Mouse (Mus musculus) adrenal gland, postnatal 14 days (tissue): ENCODE results near the gene Notch2. TPM values are rescaled to one million over a fixed set of nuclear protein-coding genes. Genes with fewer than 3 reads are reported as not detected.

Experiments
- DNase-seq: peaks from one replicate; pipeline ENCODE4 v3.0.0; 2021; ENCODE audit warnings: mixed read lengths
- total RNA-seq: library from RNA; stranded (reverse); gene quantifications from 2 replicates; pipeline ENCODE4 v1.2.3, GENCODE M21; 2021

Notch2 gene
- total RNA-seq, 1 experiment from 2014 or later, result 46.7 TPM

DNA sequence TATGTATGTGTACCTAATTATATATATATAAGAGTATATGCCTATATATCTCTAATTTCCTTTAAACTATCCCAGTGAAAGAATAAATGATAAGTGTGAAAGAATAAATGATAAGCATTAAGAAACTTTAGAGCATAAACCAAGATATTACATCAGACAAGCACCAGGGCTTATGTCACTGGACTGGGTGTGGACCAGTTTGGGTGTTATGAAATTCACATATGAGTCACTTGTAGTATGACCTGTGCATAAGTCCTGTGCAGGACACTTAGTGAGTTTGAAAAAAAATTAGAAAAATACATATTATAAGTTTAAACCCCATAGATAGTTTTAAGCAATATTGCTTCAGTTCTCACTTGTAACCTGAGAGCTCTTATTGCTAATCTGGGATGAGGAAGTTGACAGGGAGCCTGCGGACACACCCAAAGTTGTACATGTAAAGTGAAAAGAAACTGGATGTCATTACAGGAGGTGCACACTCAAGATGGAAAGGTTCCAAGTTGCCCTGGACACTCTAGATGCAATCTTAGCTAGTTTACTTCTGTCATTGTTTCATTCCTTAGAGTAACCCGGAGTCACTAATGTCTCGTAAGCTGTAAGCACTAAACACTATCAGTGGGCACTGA is 19.3 kb upstream of the Notch2 start:
- DNase-seq, result peak; percentile 30

DNA sequence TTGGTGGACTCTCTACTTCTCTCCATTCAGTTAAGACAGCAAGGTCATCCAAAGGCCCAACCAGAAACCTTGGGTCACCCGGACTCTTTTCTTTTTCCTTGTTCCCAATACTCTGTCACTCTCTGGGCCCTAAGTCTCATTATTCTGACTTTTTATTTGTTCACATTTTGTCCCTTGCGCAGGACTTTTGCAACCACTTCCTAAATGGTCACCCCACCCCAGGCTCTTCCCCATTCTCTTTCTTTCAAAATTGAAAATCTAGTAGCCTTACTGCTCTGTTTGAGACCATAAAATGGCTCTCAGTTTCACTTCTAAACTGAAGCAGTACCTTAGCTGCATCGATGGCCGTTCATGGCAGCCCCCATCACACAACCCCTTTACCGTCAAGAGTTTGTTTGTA is 18.5 kb upstream of the Notch2 start:
- DNase-seq, result no peak

GRCm38 (mm10) chr3:97998349-97998748 is 15.0 kb upstream of the Notch2 start:
- DNase-seq, result no peak

DNA sequence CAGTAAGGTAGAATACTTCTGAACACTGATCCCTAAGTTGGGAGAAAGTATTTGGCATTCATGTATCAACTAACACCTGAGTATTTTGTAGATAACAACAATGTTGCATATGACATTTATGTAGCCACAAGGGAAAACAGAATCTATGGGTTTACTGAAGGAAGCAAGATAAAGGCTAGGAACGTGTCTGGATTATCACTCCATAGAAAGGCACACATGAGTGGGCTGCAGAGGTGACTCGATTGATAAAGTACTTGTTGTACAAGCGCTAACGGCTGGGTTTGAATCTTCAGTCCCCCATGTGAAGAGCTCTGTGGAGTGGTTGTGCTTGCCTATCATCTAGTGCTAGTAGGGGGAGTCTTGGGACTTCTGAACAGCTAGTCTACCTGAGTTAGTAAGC is 9.8 kb upstream of the Notch2 start:
- DNase-seq, result no peak

DNA sequence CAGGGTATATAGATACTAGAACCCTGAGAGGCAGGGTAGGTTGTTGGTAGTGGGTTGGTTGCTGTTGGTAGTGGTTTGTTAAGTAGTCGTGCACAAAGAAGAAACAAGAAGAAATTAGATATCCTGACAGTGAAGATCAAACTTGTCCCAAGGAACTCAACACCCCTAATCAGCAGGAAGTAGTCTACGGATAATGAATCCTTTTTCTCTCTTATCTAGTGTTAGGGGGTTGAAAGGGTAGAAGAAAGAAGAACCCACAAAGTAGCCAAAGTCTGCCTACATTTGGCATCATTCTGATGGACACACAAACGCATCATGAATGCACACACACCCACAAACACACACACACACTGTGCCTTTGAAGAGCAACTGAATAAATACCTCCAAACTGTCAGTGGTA is 9.1 kb upstream of the Notch2 start:
- no peak for DNase-seq

- DNase-seq, result no peak
Measured at GRCm38 (mm10) chr3:98005306-98005705, 8.0 kb upstream of the Notch2 start.

DNA sequence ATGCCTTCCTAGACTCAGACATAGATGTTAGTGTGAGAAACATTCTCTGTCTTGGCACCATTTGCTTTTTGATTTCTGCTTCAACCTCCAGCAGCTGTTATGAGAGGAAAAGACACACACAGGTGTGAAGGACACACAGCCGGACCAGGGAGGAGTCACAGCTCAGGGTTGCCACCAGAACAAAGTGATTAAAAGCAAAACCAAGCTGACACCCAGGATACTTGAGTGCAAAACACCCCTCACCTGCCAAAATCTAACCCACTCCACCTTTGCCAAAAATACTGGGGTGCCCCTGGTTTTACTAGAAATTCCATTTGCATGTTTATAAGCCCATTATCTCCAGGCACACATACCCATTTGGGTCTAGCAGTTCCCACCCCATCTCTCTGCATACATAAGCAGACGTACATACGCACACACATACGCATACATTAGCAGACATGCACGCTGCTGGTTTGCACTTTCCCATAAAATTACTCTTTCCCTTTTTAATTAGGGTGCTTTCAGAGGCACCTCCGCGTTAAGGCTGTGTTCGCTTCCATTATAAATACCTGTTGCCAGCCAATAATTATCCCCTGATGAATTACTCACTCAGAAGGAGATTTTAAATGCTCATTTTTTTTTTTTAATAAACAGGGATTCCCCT is 7.2 kb upstream of the Notch2 start:
- no peak for DNase-seq

DNA sequence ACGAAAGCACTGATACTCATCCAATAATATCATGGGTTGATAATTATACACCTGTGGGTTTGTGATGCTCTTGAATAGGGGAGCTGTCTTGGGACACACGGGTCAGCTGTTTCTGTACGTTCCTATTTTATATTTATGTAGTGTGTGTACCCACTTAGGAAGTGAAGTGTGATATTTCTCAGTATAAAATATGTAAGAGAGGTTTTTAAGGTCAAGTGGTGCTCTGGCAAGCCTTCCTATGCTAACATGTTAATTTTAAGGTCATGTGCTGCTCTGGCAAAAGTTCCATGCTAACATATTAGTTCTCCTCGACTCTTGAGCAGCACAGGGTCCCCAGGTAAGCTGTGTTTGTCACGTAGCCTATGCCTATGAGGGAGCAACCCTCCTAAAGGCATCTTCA is 6.4 kb upstream of the Notch2 start:
- DNase-seq, result no peak

DNA sequence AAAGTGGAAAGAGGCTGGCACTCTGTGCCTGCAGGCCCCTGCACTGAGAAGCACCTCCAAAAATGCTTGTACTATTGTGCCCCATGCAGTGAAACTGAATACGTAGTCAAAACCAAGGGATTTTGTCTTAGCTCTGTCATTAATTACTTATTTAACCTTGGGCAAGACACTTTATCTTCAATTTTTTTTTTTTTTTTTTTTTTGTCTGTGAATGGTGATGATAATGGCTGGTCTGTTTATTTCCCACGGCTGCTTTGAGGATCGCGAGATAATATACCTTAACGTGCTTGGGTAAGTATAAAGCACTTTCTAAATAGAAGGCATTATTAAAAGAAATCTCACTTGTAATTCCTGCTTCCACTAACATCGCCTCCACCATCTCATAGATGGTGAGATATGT is 5.2 kb upstream of the Notch2 start:
- no peak for DNase-seq

DNA sequence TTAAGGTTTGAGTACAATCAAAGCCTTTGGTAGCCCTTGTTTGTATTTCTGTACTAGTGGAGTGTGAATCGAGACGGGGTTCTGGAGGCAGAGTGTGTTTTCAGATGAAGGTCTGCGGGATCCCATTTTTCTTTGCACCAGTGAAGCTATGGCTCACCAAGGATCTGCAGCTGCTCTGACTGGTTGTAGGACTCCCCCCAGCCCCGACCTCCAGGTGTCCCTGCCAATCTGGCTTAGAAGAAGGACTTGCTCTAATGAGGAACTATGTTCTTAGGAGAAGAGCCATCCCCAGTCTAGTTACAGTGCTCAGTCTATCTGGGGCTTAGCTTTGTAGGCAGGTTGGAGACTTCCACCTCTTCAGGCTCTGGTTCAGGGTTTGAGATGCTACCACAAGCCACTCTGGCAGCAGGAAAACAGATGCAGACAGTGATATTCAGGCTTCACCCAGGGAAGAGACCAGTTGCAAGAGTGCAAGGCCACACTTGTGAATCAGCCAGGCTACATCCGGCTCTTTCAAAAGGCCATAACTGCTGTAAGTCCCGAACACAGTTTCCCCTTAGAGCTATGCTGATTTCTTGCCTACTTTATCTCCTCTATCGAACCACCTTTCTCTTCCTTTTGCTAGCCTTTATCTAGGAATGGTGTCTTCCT is 4.0 kb upstream of the Notch2 start:
- DNase-seq, result peak; percentile 22

GRCm38 (mm10) chr3:98013086-98013400 is 284 bp upstream of the Notch2 start:
- DNase-seq, result no peak

DNA sequence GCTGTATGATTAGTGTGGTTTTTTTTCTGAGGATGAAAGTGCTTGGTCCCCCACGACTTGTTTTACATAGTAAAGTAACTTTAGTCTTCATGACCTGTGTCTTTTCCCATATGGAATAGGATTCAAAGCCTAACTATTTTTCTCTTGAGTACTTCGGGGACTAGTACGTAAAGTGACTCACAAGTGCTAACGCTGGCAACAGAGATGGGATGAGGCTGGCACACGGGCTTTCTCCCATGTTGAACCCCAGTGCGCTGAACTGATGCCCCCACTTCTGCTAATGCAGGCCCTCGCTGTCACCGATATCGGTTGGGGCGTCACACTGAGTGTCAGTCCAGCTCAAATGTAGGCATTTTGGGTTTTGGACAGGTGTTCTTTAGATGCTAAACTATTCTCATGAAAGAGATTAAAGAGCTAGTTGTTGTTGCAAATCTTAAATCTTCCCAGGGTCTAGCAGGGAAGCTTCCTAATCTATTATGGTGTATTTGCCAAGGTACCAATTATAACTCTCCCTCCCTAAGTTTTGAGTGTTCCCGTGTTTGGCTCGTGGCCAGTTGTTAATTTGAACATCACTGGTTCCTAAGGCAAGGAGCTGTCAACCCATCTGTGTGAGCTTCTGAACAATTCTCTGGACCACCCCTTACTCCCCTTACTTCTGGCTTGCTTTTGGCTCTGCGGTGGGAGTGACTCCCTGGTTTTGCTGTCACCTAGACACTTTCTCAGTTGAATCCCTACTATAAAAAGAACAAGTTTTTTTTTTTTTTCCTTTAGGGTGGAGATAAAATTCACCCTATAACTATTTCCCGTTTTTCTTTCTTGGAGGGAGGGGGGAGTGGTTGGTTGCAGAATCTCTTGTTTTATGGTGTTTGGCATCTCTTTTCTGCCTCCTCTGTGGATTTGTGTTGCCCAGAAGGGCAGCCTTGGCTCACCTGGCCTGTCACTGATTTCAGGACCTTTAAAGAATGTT is 2.2 kb downstream of the Notch2 start:
- no peak for DNase-seq

- DNase-seq, result peak; percentile 43
Measured at GRCm38 (mm10) chr3:98016901-98017591, 3.7 kb downstream of the Notch2 start.

DNA sequence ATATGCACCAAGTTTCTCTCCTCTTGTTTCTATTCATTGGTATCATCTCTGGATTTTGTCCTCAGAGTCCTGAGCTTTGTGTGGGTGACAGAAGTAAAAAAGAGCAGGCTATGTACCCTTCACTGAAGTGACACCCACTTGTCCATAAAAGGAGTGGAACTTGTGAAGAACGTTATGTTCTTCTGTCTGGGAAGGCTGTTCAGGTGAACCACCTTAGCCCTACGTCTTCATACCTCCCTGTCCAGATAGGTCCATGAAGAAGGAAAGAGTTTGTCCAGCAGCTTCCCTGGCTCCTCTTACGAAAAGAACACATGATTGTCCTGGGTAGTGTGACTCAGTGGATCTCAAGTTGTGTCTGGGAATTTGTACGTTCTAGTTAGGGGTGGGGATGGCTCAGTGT is 4.9 kb downstream of the Notch2 start:
- DNase-seq, result no peak

DNA sequence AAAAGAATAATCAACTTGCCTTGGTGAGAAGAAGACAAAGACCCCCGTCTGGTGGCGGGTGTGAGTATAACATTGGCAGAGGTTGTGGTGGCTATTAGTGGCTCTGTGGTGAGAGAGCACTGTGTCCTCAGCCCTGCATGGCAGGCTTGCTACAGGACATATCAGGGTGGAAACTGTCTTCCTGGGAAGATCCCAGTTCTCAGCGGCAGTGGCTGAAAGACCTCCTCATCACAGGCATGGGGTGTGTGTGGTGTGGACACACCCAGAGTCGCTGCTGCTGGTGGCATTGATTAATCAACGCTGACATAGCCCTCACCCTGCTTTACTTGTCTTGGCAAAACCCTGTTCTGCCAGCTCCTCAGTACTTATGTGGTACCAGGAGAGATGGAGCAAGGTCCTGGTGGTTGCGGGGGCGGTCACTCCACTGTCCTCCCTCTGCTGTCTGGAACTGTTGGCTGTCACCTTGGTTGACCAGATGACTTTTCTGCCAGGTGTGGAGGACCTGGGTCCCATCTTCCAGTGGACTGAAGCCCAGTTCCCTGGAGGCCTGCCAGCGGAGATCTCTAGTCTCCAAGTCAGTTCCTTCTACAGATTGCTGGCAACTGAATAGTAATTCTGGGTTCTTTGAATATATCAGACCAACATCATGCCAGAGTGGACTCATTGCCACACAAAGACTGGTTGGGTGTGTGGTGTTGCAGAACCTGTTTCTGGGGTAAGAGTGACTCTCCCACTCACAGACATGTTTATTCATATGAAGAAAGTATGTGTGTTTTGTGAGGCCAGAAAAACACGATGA is 7.3 kb downstream of the Notch2 start:
- DNase-seq, result no peak

- peak; percentile 59 for DNase-seq
Measured at GRCm38 (mm10) chr3:98024288-98024848, 11.0 kb downstream of the Notch2 start.

DNA sequence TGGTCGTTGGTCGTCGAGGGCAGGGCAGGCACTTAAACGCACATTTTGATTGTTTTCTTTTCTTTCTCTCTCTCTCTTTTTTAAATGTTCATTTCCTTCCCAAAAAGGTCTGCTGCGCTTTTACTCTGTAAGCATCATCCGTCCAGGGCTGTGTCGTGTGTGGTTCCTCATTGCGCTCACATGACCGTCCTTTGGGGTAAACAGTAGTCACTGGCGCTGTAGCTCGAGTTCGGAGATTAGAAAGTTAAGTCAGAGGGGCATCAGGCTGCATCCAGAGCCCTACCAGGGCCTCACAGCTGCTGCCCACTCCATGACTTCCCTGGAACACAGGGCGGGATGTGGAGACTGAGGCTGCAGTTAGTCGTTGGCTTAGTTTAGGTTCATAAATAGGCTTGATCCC is 12.2 kb downstream of the Notch2 start:
- no peak for DNase-seq

- DNase-seq, result peak; percentile 53
Measured at GRCm38 (mm10) chr3:98025921-98026880, 12.9 kb downstream of the Notch2 start.

- DNase-seq, result peak; percentile 59
Measured at GRCm38 (mm10) chr3:98027371-98027774, 14.0 kb downstream of the Notch2 start.

DNA sequence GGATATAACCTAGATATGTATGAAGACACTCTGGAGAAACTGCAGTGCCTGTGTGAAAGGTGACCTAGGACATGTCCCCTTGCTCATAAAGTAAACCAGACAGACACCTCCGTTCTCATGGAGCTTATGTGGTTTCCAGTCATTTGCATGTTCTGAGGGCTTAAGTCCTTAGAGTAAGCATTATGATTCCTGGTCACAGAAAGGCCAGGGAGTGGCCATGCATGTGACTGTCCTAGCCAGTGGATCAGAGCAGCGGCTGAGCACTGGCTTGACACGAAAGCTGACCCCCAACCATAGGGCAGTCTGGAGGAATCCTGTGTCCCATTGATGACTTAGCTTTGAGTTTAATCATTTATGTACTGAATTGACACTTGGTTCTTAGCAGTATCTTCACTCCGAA is 14.7 kb downstream of the Notch2 start:
- DNase-seq, result no peak
